Mouse (Mus musculus): ENCODE data around the gene Clcnka. TPM values are rescaled to one million over a fixed set of nuclear protein-coding genes. Genes with fewer than 3 reads are reported as not detected.

Clcnka gene
- polyA plus RNA-seq, 1 experiment from 2014 or later = 0.17 TPM

- Histone ChIP-seq H3K4me2 (ENCODE audit: low read depth, low read length) (peak within 1 kb of the TSS; percentile 98), H3K4me3 (replicated peaks; ENCODE audit: low read length) (peak within 1 kb of the TSS; percentile 57), H3K9me3 (replicated peaks; ENCODE audit: control insufficient read depth, low read length) (no peaks in the 10 kb centered on the region), H3K27ac (ENCODE audit: low read length) (no peak within 1 kb of the TSS), H3K4me1 (ENCODE audit: control insufficient read depth, insufficient read depth, low read length) (peaks cover 3% of the 10 kb centered on the region; the same call in 1 of the 2 replicates), H3K36me3 (ENCODE audit: control insufficient read depth, insufficient read depth, low read length) (no peaks in the 10 kb centered on the region), H3K9ac (ENCODE audit: low read length) (peak within 1 kb of the TSS; percentile 80), H3K27me3 (ENCODE audit: control insufficient read depth, insufficient read depth, low read length) (no peaks in the 10 kb centered on the region)
- ATAC-seq (ENCODE audit: insufficient read depth, low FRiP score) = peak; percentile 32; the same call in 1 of the 2 replicates
- 1% methylated on average over 65 of the region's 71 CpGs for WGBS
Observed at GRCm38 (mm10) chr4:141367997-141368791, 30.3 kb downstream of the Clcnka start, which contains the start of gene Fam131c. Gene Fam131c, plus strand, starts transcription at chr4:141368220.

GRCm38 (mm10) chr4:141365876-141366275 lies 32.6 kb downstream of the Clcnka start:
- no peak overlapping the region for H3K27ac ChIP-seq (ENCODE audit: low read length)
- no peaks in the 10 kb centered on the region for H3K9me3 ChIP-seq (replicated peaks; ENCODE audit: control insufficient read depth, low read length)
- H3K36me3 ChIP-seq (ENCODE audit: control insufficient read depth, insufficient read depth, low read length) = no peaks in the 10 kb centered on the region
- peaks cover 3% of the 10 kb centered on the region; the same call in 1 of the 2 replicates for H3K4me1 ChIP-seq (ENCODE audit: control insufficient read depth, insufficient read depth, low read length)
- no peaks in the 10 kb centered on the region for H3K27me3 ChIP-seq (ENCODE audit: control insufficient read depth, insufficient read depth, low read length)
- no peak overlapping the region for H3K9ac ChIP-seq (ENCODE audit: low read length)
- ATAC-seq (ENCODE audit: insufficient read depth, low FRiP score) = no peak
- H3K4me3 ChIP-seq (replicated peaks; ENCODE audit: low read length) = no peak overlapping the region
- H3K4me2 ChIP-seq (ENCODE audit: low read depth, low read length) = no peak overlapping the region
- 56% methylated on average over 7 of the region's 7 CpGs for WGBS

GRCm38 (mm10) chr4:141365126-141365525 lies 33.4 kb downstream of the Clcnka start:
- no peak for ATAC-seq (ENCODE audit: insufficient read depth, low FRiP score)
- no peak overlapping the region for H3K27ac ChIP-seq (ENCODE audit: low read length)
- H3K4me2 ChIP-seq (ENCODE audit: low read depth, low read length) = no peak overlapping the region
- H3K9me3 ChIP-seq (replicated peaks; ENCODE audit: control insufficient read depth, low read length) = no peaks in the 10 kb centered on the region
- H3K4me3 ChIP-seq (replicated peaks; ENCODE audit: low read length) = no peak overlapping the region
- no peaks in the 10 kb centered on the region for H3K27me3 ChIP-seq (ENCODE audit: control insufficient read depth, insufficient read depth, low read length)
- H3K9ac ChIP-seq (ENCODE audit: low read length) = no peak overlapping the region
- no peaks in the 10 kb centered on the region for H3K36me3 ChIP-seq (ENCODE audit: control insufficient read depth, insufficient read depth, low read length)
- peaks cover 4% of the 10 kb centered on the region for H3K4me1 ChIP-seq (ENCODE audit: control insufficient read depth, insufficient read depth, low read length)
- WGBS = 58% methylated on average over 8 of the region's 8 CpGs

- no peaks in the 10 kb centered on the region for H3K36me3 ChIP-seq (ENCODE audit: control insufficient read depth, insufficient read depth, low read length)
- H3K4me1 ChIP-seq (ENCODE audit: control insufficient read depth, insufficient read depth, low read length) = peaks cover 8% of the 10 kb centered on the region
- WGBS = 29% methylated on average over 11 of the region's 11 CpGs
- H3K27ac ChIP-seq (ENCODE audit: low read length) = no peak overlapping the region
- H3K9ac ChIP-seq (ENCODE audit: low read length) = no peak overlapping the region
- H3K4me3 ChIP-seq (replicated peaks; ENCODE audit: low read length) = no peak overlapping the region
- H3K9me3 ChIP-seq (replicated peaks; ENCODE audit: control insufficient read depth, low read length) = no peaks in the 10 kb centered on the region
- no peak overlapping the region for H3K4me2 ChIP-seq (ENCODE audit: low read depth, low read length)
- no peaks in the 10 kb centered on the region for H3K27me3 ChIP-seq (ENCODE audit: control insufficient read depth, insufficient read depth, low read length)
- ATAC-seq (ENCODE audit: insufficient read depth, low FRiP score) = no peak
Observed at GRCm38 (mm10) chr4:141362937-141363548, 35.5 kb downstream of the Clcnka start.

- Histone ChIP-seq H3K27me3 (ENCODE audit: control insufficient read depth, insufficient read depth, low read length) (no peaks in the 10 kb centered on the region), H3K9me3 (replicated peaks; ENCODE audit: control insufficient read depth, low read length) (no peaks in the 10 kb centered on the region), H3K4me2 (ENCODE audit: low read depth, low read length) (no peak overlapping the region), H3K36me3 (ENCODE audit: control insufficient read depth, insufficient read depth, low read length) (no peaks in the 10 kb centered on the region), H3K4me1 (ENCODE audit: control insufficient read depth, insufficient read depth, low read length) (peaks cover 8% of the 10 kb centered on the region), H3K4me3 (replicated peaks; ENCODE audit: low read length) (no peak overlapping the region), H3K9ac (ENCODE audit: low read length) (no peak overlapping the region), H3K27ac (ENCODE audit: low read length) (no peak overlapping the region)
- 39% methylated on average over 7 of the region's 7 CpGs for WGBS
- no peak for ATAC-seq (ENCODE audit: insufficient read depth, low FRiP score)
Observed at GRCm38 (mm10) chr4:141360846-141361245, 37.7 kb downstream of the Clcnka start.

- no peak overlapping the region for H3K4me3 ChIP-seq (replicated peaks; ENCODE audit: low read length)
- H3K36me3 ChIP-seq (ENCODE audit: control insufficient read depth, insufficient read depth, low read length) = no peaks in the 10 kb centered on the region
- no peaks in the 10 kb centered on the region for H3K9me3 ChIP-seq (replicated peaks; ENCODE audit: control insufficient read depth, low read length)
- no peak overlapping the region for H3K4me2 ChIP-seq (ENCODE audit: low read depth, low read length)
- peaks cover 8% of the 10 kb centered on the region for H3K4me1 ChIP-seq (ENCODE audit: control insufficient read depth, insufficient read depth, low read length)
- no peak overlapping the region for H3K9ac ChIP-seq (ENCODE audit: low read length)
- H3K27me3 ChIP-seq (ENCODE audit: control insufficient read depth, insufficient read depth, low read length) = no peaks in the 10 kb centered on the region
- no peak for ATAC-seq (ENCODE audit: insufficient read depth, low FRiP score)
- 71% methylated on average over 6 of the region's 6 CpGs for WGBS
- H3K27ac ChIP-seq (ENCODE audit: low read length) = peak overlapping the region; percentile 54
Observed at GRCm38 (mm10) chr4:141359222-141359621, 39.3 kb downstream of the Clcnka start.

- H3K36me3 ChIP-seq (ENCODE audit: control insufficient read depth, insufficient read depth, low read length) = no peaks in the 10 kb centered on the region
- H3K4me2 ChIP-seq (ENCODE audit: low read depth, low read length) = no peak overlapping the region
- H3K4me1 ChIP-seq (ENCODE audit: control insufficient read depth, insufficient read depth, low read length) = peaks cover 14% of the 10 kb centered on the region
- H3K9ac ChIP-seq (ENCODE audit: low read length) = no peak overlapping the region
- H3K9me3 ChIP-seq (replicated peaks; ENCODE audit: control insufficient read depth, low read length) = no peaks in the 10 kb centered on the region
- ATAC-seq (ENCODE audit: insufficient read depth, low FRiP score) = no peak
- H3K27ac ChIP-seq (ENCODE audit: low read length) = no peak overlapping the region
- no peaks in the 10 kb centered on the region for H3K27me3 ChIP-seq (ENCODE audit: control insufficient read depth, insufficient read depth, low read length)
- no peak overlapping the region for H3K4me3 ChIP-seq (replicated peaks; ENCODE audit: low read length)
Observed at GRCm38 (mm10) chr4:141357811-141358210, 40.7 kb downstream of the Clcnka start.

- WGBS = 42% methylated on average over 8 of the region's 8 CpGs
- H3K4me3 ChIP-seq (replicated peaks; ENCODE audit: low read length) = no peak overlapping the region
- peaks cover 6% of the 10 kb centered on the region; the same call in 1 of the 2 replicates for H3K4me1 ChIP-seq (ENCODE audit: control insufficient read depth, insufficient read depth, low read length)
- peak; percentile 90 for ATAC-seq (ENCODE audit: insufficient read depth, low FRiP score)
- H3K27ac ChIP-seq (ENCODE audit: low read length) = peak overlapping the region; percentile 96
- no peaks in the 10 kb centered on the region for H3K36me3 ChIP-seq (ENCODE audit: control insufficient read depth, insufficient read depth, low read length)
- H3K9me3 ChIP-seq (replicated peaks; ENCODE audit: control insufficient read depth, low read length) = no peaks in the 10 kb centered on the region
- no peaks in the 10 kb centered on the region for H3K27me3 ChIP-seq (ENCODE audit: control insufficient read depth, insufficient read depth, low read length)
- peak overlapping the region; percentile 37 for H3K4me2 ChIP-seq (ENCODE audit: low read depth, low read length)
- peak overlapping the region; percentile 65 for H3K9ac ChIP-seq (ENCODE audit: low read length)
Observed at GRCm38 (mm10) chr4:141353868-141354267, 44.7 kb downstream of the Clcnka start.

- 68% methylated on average over 5 of the region's 5 CpGs for WGBS
- no peaks in the 10 kb centered on the region for H3K9me3 ChIP-seq (replicated peaks; ENCODE audit: control insufficient read depth, low read length)
- no peak for ATAC-seq (ENCODE audit: insufficient read depth, low FRiP score)
Observed at GRCm38 (mm10) chr4:141352986-141353385, 45.5 kb downstream of the Clcnka start.

More at GRCm38 (mm10) chr4:141352986-141353385, 45.5 kb downstream of the Clcnka start:
- Histone ChIP-seq H3K4me1 (ENCODE audit: control insufficient read depth, insufficient read depth, low read length) (peaks cover 9% of the 10 kb centered on the region; the same call in 1 of the 2 replicates), H3K4me3 (replicated peaks; ENCODE audit: low read length) (no peak overlapping the region), H3K27me3 (ENCODE audit: control insufficient read depth, insufficient read depth, low read length) (no peaks in the 10 kb centered on the region), H3K27ac (ENCODE audit: low read length) (peak overlapping the region; percentile 96), H3K4me2 (ENCODE audit: low read depth, low read length) (peak overlapping the region; percentile 37), H3K36me3 (ENCODE audit: control insufficient read depth, insufficient read depth, low read length) (no peaks in the 10 kb centered on the region), H3K9ac (ENCODE audit: low read length) (peak overlapping the region; percentile 65)

Measured in stomach, embryonic 16.5 days (tissue).